Mouse (Mus musculus) liver, embryonic 14.5 days (tissue): ENCODE results near the gene Syvn1.

Experiments used
- CTCF ChIP-seq: IDR thresholded peaks from 2 replicates; pipeline ENCODE4 v1.5.1; 2016; ENCODE audit warnings: antibody characterized with exemption, low read depth, control low read depth
- EP300 ChIP-seq: IDR thresholded peaks from 2 replicates; pipeline ENCODE4 v1.6.1; 2016; ENCODE audit warnings: antibody characterized with exemption, low read depth

DNA sequence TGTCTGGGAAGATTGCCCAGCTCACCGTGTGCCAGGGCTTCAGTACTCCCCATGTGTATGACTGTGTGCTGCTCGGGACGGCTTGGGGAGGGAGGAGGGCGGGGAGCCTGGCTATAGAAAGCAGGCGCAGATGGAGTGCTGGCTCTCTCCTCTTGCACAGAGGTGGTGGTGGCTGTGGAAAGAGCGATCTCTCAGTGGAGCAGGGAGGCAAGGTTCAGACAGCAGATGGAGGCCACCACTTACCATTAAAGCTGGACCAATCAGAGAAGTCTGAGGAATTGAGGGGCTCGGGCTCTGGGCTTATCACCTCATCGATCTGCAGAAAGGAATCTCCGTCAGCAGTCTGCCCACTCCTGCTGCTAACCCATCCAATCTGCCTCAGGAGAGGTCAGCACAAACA is 35.8 kb downstream of the Syvn1 start, which contains the start of gene Gm28374:
- TF ChIP-seq CTCF, result no peak
- TF ChIP-seq EP300, result no peak
